Mouse (Mus musculus): ENCODE data around the gene Fgf12. TPM values are rescaled to one million over a fixed set of nuclear protein-coding genes. Genes with fewer than 3 reads are reported as not detected.

Gene Fgf12
- polyA plus RNA-seq, 1 experiment from 2014 or later = 42.6 TPM

DNA sequence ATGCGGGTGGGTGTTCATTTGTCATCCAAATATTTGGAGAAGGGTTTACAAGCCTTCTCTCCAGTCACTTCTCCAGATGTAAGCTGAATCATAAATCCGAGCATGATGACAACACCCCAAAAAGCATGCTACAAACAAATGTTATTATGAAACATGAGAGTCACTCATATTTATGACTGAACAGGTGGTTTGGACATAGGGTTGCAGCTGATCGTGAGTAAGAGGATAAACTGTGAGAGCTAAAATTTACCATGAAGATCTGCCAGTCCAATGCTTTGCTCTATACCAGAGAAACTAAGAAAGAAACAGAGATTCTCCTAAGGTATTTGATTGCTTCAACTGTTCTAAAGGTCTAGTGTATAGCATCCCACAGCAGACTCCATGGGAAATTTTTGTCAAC, 56.0 kb downstream of the Fgf12 start:
- H3K4me1 ChIP-seq (ENCODE audit: control insufficient read depth, insufficient read depth, low read length) = no peaks in the 10 kb centered on the region
- H3K9me3 ChIP-seq (replicated peaks; ENCODE audit: control insufficient read depth, low read length) = no peaks in the 10 kb centered on the region
- H3K4me2 ChIP-seq (ENCODE audit: low read depth, low read length) = no peak overlapping the region
- H3K4me3 ChIP-seq (ENCODE audit: low read length) = no peak overlapping the region
- no peak overlapping the region for H3K27ac ChIP-seq (ENCODE audit: low read length)
- no peak for ATAC-seq (replicated peaks; ENCODE audit: extremely low read depth, insufficient read depth, low FRiP score)
- no peaks in the 10 kb centered on the region for H3K27me3 ChIP-seq (ENCODE audit: control insufficient read depth, insufficient read depth, low read length)
- H3K9ac ChIP-seq (ENCODE audit: low read length) = no peak overlapping the region
- WGBS = 76% methylated on average over 3 of the region's 3 CpGs
- H3K36me3 ChIP-seq (ENCODE audit: control insufficient read depth, insufficient read depth) = no peaks in the 10 kb centered on the region

- Histone ChIP-seq H3K36me3 (ENCODE audit: control insufficient read depth, insufficient read depth) (no peaks in the 10 kb centered on the region), H3K9me3 (replicated peaks; ENCODE audit: control insufficient read depth, low read length) (no peaks in the 10 kb centered on the region), H3K27ac (ENCODE audit: low read length) (no peak overlapping the region), H3K4me2 (ENCODE audit: low read depth, low read length) (no peak overlapping the region), H3K9ac (ENCODE audit: low read length) (no peak overlapping the region), H3K4me3 (ENCODE audit: low read length) (no peak overlapping the region), H3K27me3 (ENCODE audit: control insufficient read depth, insufficient read depth, low read length) (no peaks in the 10 kb centered on the region), H3K4me1 (ENCODE audit: control insufficient read depth, insufficient read depth, low read length) (no peaks in the 10 kb centered on the region)
- ATAC-seq (replicated peaks; ENCODE audit: extremely low read depth, insufficient read depth, low FRiP score) = no peak
- 64% methylated on average over 15 of the region's 15 CpGs for WGBS
Measured at GRCm38 (mm10) chr16:28694113-28694899, 58.6 kb downstream of the Fgf12 start.

- no peak overlapping the region for H3K4me2 ChIP-seq (ENCODE audit: low read depth, low read length)
- H3K9me3 ChIP-seq (replicated peaks; ENCODE audit: control insufficient read depth, low read length) = no peaks in the 10 kb centered on the region
- H3K4me1 ChIP-seq (ENCODE audit: control insufficient read depth, insufficient read depth, low read length) = no peaks in the 10 kb centered on the region
- no peaks in the 10 kb centered on the region for H3K36me3 ChIP-seq (ENCODE audit: control insufficient read depth, insufficient read depth)
- H3K27ac ChIP-seq (ENCODE audit: low read length) = no peak overlapping the region
- no peak for ATAC-seq (replicated peaks; ENCODE audit: extremely low read depth, insufficient read depth, low FRiP score)
- no peak overlapping the region for H3K9ac ChIP-seq (ENCODE audit: low read length)
- H3K4me3 ChIP-seq (ENCODE audit: low read length) = no peak overlapping the region
- WGBS = 80% methylated on average over 9 of the region's 9 CpGs
- H3K27me3 ChIP-seq (ENCODE audit: control insufficient read depth, insufficient read depth, low read length) = no peaks in the 10 kb centered on the region
Measured at GRCm38 (mm10) chr16:28688861-28689385, 63.9 kb downstream of the Fgf12 start.

GRCm38 (mm10) chr16:28681625-28682024, 71.2 kb downstream of the Fgf12 start:
- ATAC-seq (replicated peaks; ENCODE audit: extremely low read depth, insufficient read depth, low FRiP score) = no peak

GRCm38 (mm10) chr16:28668815-28669347, 84.0 kb downstream of the Fgf12 start:
- WGBS = 70% methylated on average over 5 of the region's 5 CpGs
- Histone ChIP-seq H3K27me3 (ENCODE audit: control insufficient read depth, insufficient read depth, low read length) (no peaks in the 10 kb centered on the region), H3K4me3 (ENCODE audit: low read length) (no peak overlapping the region), H3K9me3 (replicated peaks; ENCODE audit: control insufficient read depth, low read length) (no peaks in the 10 kb centered on the region), H3K27ac (ENCODE audit: low read length) (no peak overlapping the region), H3K4me1 (ENCODE audit: control insufficient read depth, insufficient read depth, low read length) (no peaks in the 10 kb centered on the region), H3K4me2 (ENCODE audit: low read depth, low read length) (no peak overlapping the region), H3K36me3 (ENCODE audit: control insufficient read depth, insufficient read depth) (no peaks in the 10 kb centered on the region), H3K9ac (ENCODE audit: low read length) (no peak overlapping the region)
- ATAC-seq (replicated peaks; ENCODE audit: extremely low read depth, insufficient read depth, low FRiP score) = no peak

More at GRCm38 (mm10) chr16:28681625-28682024, 71.2 kb downstream of the Fgf12 start:
- no peaks in the 10 kb centered on the region for H3K4me1 ChIP-seq (ENCODE audit: control insufficient read depth, insufficient read depth, low read length)
- H3K9me3 ChIP-seq (replicated peaks; ENCODE audit: control insufficient read depth, low read length) = no peaks in the 10 kb centered on the region
- no peak overlapping the region for H3K9ac ChIP-seq (ENCODE audit: low read length)
- H3K27ac ChIP-seq (ENCODE audit: low read length) = no peak overlapping the region
- WGBS = 65% methylated on average over 3 of the region's 3 CpGs
- H3K4me3 ChIP-seq (ENCODE audit: low read length) = no peak overlapping the region
- H3K27me3 ChIP-seq (ENCODE audit: control insufficient read depth, insufficient read depth, low read length) = no peaks in the 10 kb centered on the region
- H3K4me2 ChIP-seq (ENCODE audit: low read depth, low read length) = no peak overlapping the region
- no peaks in the 10 kb centered on the region for H3K36me3 ChIP-seq (ENCODE audit: control insufficient read depth, insufficient read depth)

- H3K4me1 ChIP-seq (ENCODE audit: control insufficient read depth, insufficient read depth, low read length) = no peaks in the 10 kb centered on the region
Measured at GRCm38 (mm10) chr16:28652640-28653039, 100.2 kb downstream of the Fgf12 start.

DNA sequence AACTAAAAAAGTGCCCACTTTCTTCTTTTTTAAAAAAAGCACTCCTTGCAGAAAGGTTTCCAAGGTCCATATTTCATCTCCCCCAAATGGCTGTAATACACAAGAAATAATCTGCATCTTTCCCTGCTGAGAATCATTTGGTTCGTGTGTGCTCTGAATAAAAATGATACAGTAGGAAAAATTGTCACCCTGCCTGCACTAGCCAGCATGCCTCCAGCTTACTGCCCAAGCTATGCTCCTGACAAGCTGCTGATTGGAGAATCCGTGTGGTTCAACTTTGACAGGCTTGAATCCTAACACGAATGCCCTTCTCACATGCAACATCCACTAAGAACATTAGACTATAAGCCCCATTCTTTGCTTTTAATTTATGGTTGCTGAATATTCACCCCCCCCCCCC, 102.3 kb downstream of the Fgf12 start:
- Histone ChIP-seq H3K27ac (ENCODE audit: low read length) (no peak overlapping the region), H3K36me3 (ENCODE audit: control insufficient read depth, insufficient read depth) (no peaks in the 10 kb centered on the region), H3K9me3 (replicated peaks; ENCODE audit: control insufficient read depth, low read length) (no peaks in the 10 kb centered on the region), H3K27me3 (ENCODE audit: control insufficient read depth, insufficient read depth, low read length) (no peaks in the 10 kb centered on the region), H3K4me1 (ENCODE audit: control insufficient read depth, insufficient read depth, low read length) (no peaks in the 10 kb centered on the region), H3K4me3 (ENCODE audit: low read length) (no peak overlapping the region), H3K4me2 (ENCODE audit: low read depth, low read length) (no peak overlapping the region), H3K9ac (ENCODE audit: low read length) (no peak overlapping the region)
- no peak for ATAC-seq (replicated peaks; ENCODE audit: extremely low read depth, insufficient read depth, low FRiP score)
- 62% methylated on average over 3 of the region's 3 CpGs for WGBS

More at GRCm38 (mm10) chr16:28652640-28653039, 100.2 kb downstream of the Fgf12 start:
- Histone ChIP-seq H3K27ac (ENCODE audit: low read length) (no peak overlapping the region), H3K4me2 (ENCODE audit: low read depth, low read length) (no peak overlapping the region), H3K4me3 (ENCODE audit: low read length) (no peak overlapping the region), H3K9me3 (replicated peaks; ENCODE audit: control insufficient read depth, low read length) (no peaks in the 10 kb centered on the region), H3K27me3 (ENCODE audit: control insufficient read depth, insufficient read depth, low read length) (no peaks in the 10 kb centered on the region), H3K36me3 (ENCODE audit: control insufficient read depth, insufficient read depth) (no peaks in the 10 kb centered on the region), H3K9ac (ENCODE audit: low read length) (no peak overlapping the region)
- no peak for ATAC-seq (replicated peaks; ENCODE audit: extremely low read depth, insufficient read depth, low FRiP score)
- 82% methylated on average over 10 of the region's 10 CpGs for WGBS

- no peak overlapping the region for H3K27ac ChIP-seq (ENCODE audit: low read length)
- no peak overlapping the region for H3K4me2 ChIP-seq (ENCODE audit: low read depth, low read length)
- H3K4me1 ChIP-seq (ENCODE audit: control insufficient read depth, insufficient read depth, low read length) = no peaks in the 10 kb centered on the region
- H3K4me3 ChIP-seq (ENCODE audit: low read length) = no peak overlapping the region
- H3K9ac ChIP-seq (ENCODE audit: low read length) = no peak overlapping the region
- no peaks in the 10 kb centered on the region for H3K9me3 ChIP-seq (replicated peaks; ENCODE audit: control insufficient read depth, low read length)
- WGBS = 86% methylated on average over 3 of the region's 3 CpGs
- no peak for ATAC-seq (replicated peaks; ENCODE audit: extremely low read depth, insufficient read depth, low FRiP score)
- H3K36me3 ChIP-seq (ENCODE audit: control insufficient read depth, insufficient read depth) = no peaks in the 10 kb centered on the region
- no peaks in the 10 kb centered on the region for H3K27me3 ChIP-seq (ENCODE audit: control insufficient read depth, insufficient read depth, low read length)
Measured at GRCm38 (mm10) chr16:28645030-28645429, 107.8 kb downstream of the Fgf12 start.

DNA sequence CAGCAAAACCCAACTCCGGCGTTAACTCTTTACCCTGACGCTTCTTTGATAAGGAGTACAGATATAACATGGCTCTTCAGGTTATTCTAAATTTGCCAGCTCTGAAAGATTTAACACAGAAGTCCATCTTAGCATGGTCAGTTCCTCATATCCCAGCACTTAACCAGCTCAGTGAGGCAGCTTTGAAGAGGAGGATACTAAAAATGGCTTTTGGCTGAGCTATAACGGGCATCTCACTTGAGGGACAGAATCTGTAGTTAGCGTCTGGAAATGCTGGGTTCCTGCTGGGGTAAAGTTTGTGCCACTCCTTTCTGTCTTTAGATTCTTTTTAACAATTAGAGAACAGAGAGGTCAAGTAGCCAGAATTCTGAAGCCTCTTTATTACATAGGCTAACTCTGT, 121.1 kb downstream of the Fgf12 start:
- Histone ChIP-seq H3K27me3 (ENCODE audit: control insufficient read depth, insufficient read depth, low read length) (no peaks in the 10 kb centered on the region), H3K27ac (ENCODE audit: low read length) (peak overlapping the region; percentile 8), H3K4me2 (ENCODE audit: low read depth, low read length) (no peak overlapping the region), H3K4me3 (ENCODE audit: low read length) (no peak overlapping the region), H3K4me1 (ENCODE audit: control insufficient read depth, insufficient read depth, low read length) (peaks cover 3% of the 10 kb centered on the region; the same call in 1 of the 2 replicates), H3K9ac (ENCODE audit: low read length) (no peak overlapping the region), H3K9me3 (replicated peaks; ENCODE audit: control insufficient read depth, low read length) (no peaks in the 10 kb centered on the region), H3K36me3 (ENCODE audit: control insufficient read depth, insufficient read depth) (no peaks in the 10 kb centered on the region)
- WGBS = 36% methylated on average over 5 of the region's 5 CpGs
- ATAC-seq (replicated peaks; ENCODE audit: extremely low read depth, insufficient read depth, low FRiP score) = no peak; the same call in 1 of the 2 replicates

Measured in heart, embryonic 16.5 days (tissue).